Mouse (Mus musculus) liver, postnatal 0 days (tissue): ENCODE data around the gene Plcb4. TPM values are rescaled to one million over a fixed set of nuclear protein-coding genes. Genes with fewer than 3 reads are reported as not detected.

Source experiments
- ATAC-seq: fragments of 200-750 bp; cut with Nextera tagmentation; 2 replicates; pipeline ENCODE4 v1.8.0; 2017; ENCODE audit warnings: mild to moderate bottlenecking, moderate library complexity
- DNase-seq: peaks from one replicate; pipeline ENCODE4 v3.0.0-alpha.2; 2016
- H3K27ac ChIP-seq: fragments of 300-500 bp; sonication (generic); 2 replicates; pipeline ENCODE4 v1.5.1; 2014; ENCODE audit warnings: antibody characterized with exemption, moderate library complexity, mild to moderate bottlenecking, low read depth
- H3K27me3 ChIP-seq: fragments of 300-500 bp; sonication (generic); 2 replicates; pipeline ENCODE4 v1.6.1; 2014; ENCODE audit warnings: low read length, control low read depth, mixed read lengths; ENCODE audit not compliant: insufficient read depth
- H3K36me3 ChIP-seq: fragments of 300-500 bp; sonication (generic); replicated peaks from 2 replicates; pipeline ENCODE4 v1.6.1; 2014; ENCODE audit warnings: mild to moderate bottlenecking, control low read depth, low read length, moderate library complexity, mixed read lengths; ENCODE audit not compliant: insufficient read depth
- H3K4me1 ChIP-seq: fragments of 300-500 bp; sonication (generic); 2 replicates; pipeline ENCODE4 v1.6.1; 2014; ENCODE audit warnings: antibody characterized with exemption, mild to moderate bottlenecking, control low read depth; ENCODE audit not compliant: insufficient read depth
- H3K4me2 ChIP-seq: fragments of 300-500 bp; sonication (generic); 2 replicates; pipeline ENCODE4 v1.6.1; 2014; ENCODE audit warnings: low read depth, mild to moderate bottlenecking, low read length, moderate library complexity, mixed read lengths
- H3K4me3 ChIP-seq: fragments of 300-500 bp; sonication (generic); 2 replicates; pipeline ENCODE4 v1.5.1; 2014; ENCODE audit warnings: low read depth, low read length
- H3K9ac ChIP-seq: fragments of 300-500 bp; sonication (generic); replicated peaks from 2 replicates; pipeline ENCODE4 v1.6.1; 2014; ENCODE audit warnings: mild to moderate bottlenecking, moderate library complexity
- H3K9me3 ChIP-seq: fragments of 300-500 bp; sonication (generic); 2 replicates; pipeline ENCODE4 v1.6.1; 2016; ENCODE audit warnings: mild to moderate bottlenecking, control low read depth, low read length, mixed read lengths
- CTCF ChIP-seq: sonication (generic); IDR thresholded peaks from 2 replicates; pipeline ENCODE4 v1.5.1; 2016; ENCODE audit warnings: antibody characterized with exemption, low read depth
- EP300 ChIP-seq: IDR thresholded peaks from 2 replicates; pipeline ENCODE4 v1.6.1; 2016; ENCODE audit warnings: antibody characterized with exemption, low read depth, mild to moderate bottlenecking
- WGBS: fragments of 180-500 bp; shearing (Covaris S2); extraction: QIAGEN DNeasy Blood & Tissue Kit; methylation state at CpG from one replicate; pipeline ENCODE4 v1.1.7; 2014; ENCODE audit not compliant: insufficient replicate concordance; 5-methylcytosine and 5-hydroxymethylcytosine counted together
- polyA plus RNA-seq: library from polyadenylated mRNA; unstranded; fragments of >200 nt; fragmentation: Nextera tagmentation; extraction: Ambion mirVana; gene quantifications from 2 replicates; pipeline ENCODE4 v1.2.1, GENCODE M21; 2015

Plcb4 gene
- polyA plus RNA-seq, 1 experiment from 2014 or later, result 2.8 TPM

GRCm38 (mm10) chr2:135805748-135806685, 147.2 kb downstream of the Plcb4 start:
- 78% methylated on average over 15 of the region's 15 CpGs for WGBS
- no peak for TF ChIP-seq EP300
- TF ChIP-seq CTCF, result no peak
- Histone ChIP-seq H3K27me3 (no peaks in the 10 kb centered on the region), H3K27ac (no peak overlapping the region), H3K4me3 (no peak overlapping the region), H3K9me3 (no peaks in the 10 kb centered on the region), H3K9ac (no peak overlapping the region), H3K4me1 (no peaks in the 10 kb centered on the region), H3K36me3 (no peaks in the 10 kb centered on the region), H3K4me2 (no peak overlapping the region)
- ATAC-seq (no peak), DNase-seq (no peak)

GRCm38 (mm10) chr2:135808342-135808741, 149.5 kb downstream of the Plcb4 start:
- TF ChIP-seq CTCF, result no peak
- no peak for TF ChIP-seq EP300
- Histone ChIP-seq H3K27ac (no peak overlapping the region), H3K36me3 (no peaks in the 10 kb centered on the region), H3K9ac (no peak overlapping the region), H3K4me2 (no peak overlapping the region), H3K4me3 (no peak overlapping the region), H3K4me1 (peaks cover 6% of the 10 kb centered on the region; the same call in 1 of the 2 replicates), H3K27me3 (no peaks in the 10 kb centered on the region), H3K9me3 (no peaks in the 10 kb centered on the region)
- DNase-seq, result no peak
- no peak for ATAC-seq
- WGBS, result 77% methylated on average over 4 of the region's 4 CpGs

GRCm38 (mm10) chr2:135810841-135811240, 152.0 kb downstream of the Plcb4 start:
- ATAC-seq (no peak), DNase-seq (no peak)
- no peaks in the 10 kb centered on the region for H3K27me3 ChIP-seq
- H3K36me3 ChIP-seq, result no peaks in the 10 kb centered on the region
- TF ChIP-seq EP300 (no peak), CTCF (no peak)
- H3K4me1 ChIP-seq, result peaks cover 6% of the 10 kb centered on the region; the same call in 1 of the 2 replicates
- 81% methylated on average over 6 of the region's 6 CpGs for WGBS
- H3K27ac ChIP-seq, result no peak overlapping the region
- no peaks in the 10 kb centered on the region for H3K9me3 ChIP-seq
- no peak overlapping the region for H3K4me3 ChIP-seq
- H3K9ac ChIP-seq, result no peak overlapping the region
- H3K4me2 ChIP-seq, result no peak overlapping the region

GRCm38 (mm10) chr2:135811453-135812101, 152.8 kb downstream of the Plcb4 start:
- no peak overlapping the region for H3K4me2 ChIP-seq
- ATAC-seq (no peak; the same call in 1 of the 2 replicates), DNase-seq (no peak)
- 44% methylated on average over 5 of the region's 5 CpGs for WGBS
- no peaks in the 10 kb centered on the region for H3K36me3 ChIP-seq
- H3K9me3 ChIP-seq, result no peaks in the 10 kb centered on the region
- H3K4me3 ChIP-seq, result no peak overlapping the region
- no peaks in the 10 kb centered on the region for H3K27me3 ChIP-seq
- TF ChIP-seq CTCF (no peak), EP300 (no peak)
- no peak overlapping the region for H3K27ac ChIP-seq
- H3K9ac ChIP-seq, result no peak overlapping the region
- peaks cover 6% of the 10 kb centered on the region; the same call in 1 of the 2 replicates for H3K4me1 ChIP-seq

GRCm38 (mm10) chr2:135812701-135813246, 154.0 kb downstream of the Plcb4 start:
- no peak overlapping the region for H3K9ac ChIP-seq
- no peak for DNase-seq
- no peak for TF ChIP-seq CTCF
- no peak for TF ChIP-seq EP300
- 77% methylated on average over 8 of the region's 8 CpGs for WGBS
- H3K9me3 ChIP-seq, result no peaks in the 10 kb centered on the region
- no peaks in the 10 kb centered on the region for H3K27me3 ChIP-seq
- H3K27ac ChIP-seq, result no peak overlapping the region
- peaks cover 6% of the 10 kb centered on the region; the same call in 1 of the 2 replicates for H3K4me1 ChIP-seq
- no peak overlapping the region for H3K4me2 ChIP-seq
- no peaks in the 10 kb centered on the region for H3K36me3 ChIP-seq
- peak; percentile 47; the same call in 1 of the 2 replicates for ATAC-seq
- H3K4me3 ChIP-seq, result no peak overlapping the region

- H3K27me3 ChIP-seq, result no peaks in the 10 kb centered on the region
- H3K36me3 ChIP-seq, result no peaks in the 10 kb centered on the region
- H3K4me3 ChIP-seq, result no peak overlapping the region
- WGBS, result 44% methylated on average over 2 of the region's 2 CpGs
- no peaks in the 10 kb centered on the region for H3K9me3 ChIP-seq
- TF ChIP-seq CTCF, result no peak
- TF ChIP-seq EP300, result no peak
- H3K4me1 ChIP-seq, result peaks cover 20% of the 10 kb centered on the region
- H3K4me2 ChIP-seq, result no peak overlapping the region
- no peak overlapping the region for H3K9ac ChIP-seq
- DNase-seq (no peak), ATAC-seq (no peak)
- no peak overlapping the region for H3K27ac ChIP-seq
Observed at GRCm38 (mm10) chr2:135820691-135821090, 161.9 kb downstream of the Plcb4 start.
